Mouse (Mus musculus) embryonic facial prominence, embryonic 15.5 days (tissue): ENCODE data around the gene Dnmt3l. TPM values are rescaled to one million over a fixed set of nuclear protein-coding genes. Genes with fewer than 3 reads are reported as not detected.
"Not testable (repeated sequence)": the region's sequence is repeated elsewhere in the genome, so short reads cannot be mapped to it uniquely, and the experiment has no call there.

Source experiments
- ATAC-seq: fragments of 200-750 bp; cut with Nextera tagmentation; 2 replicates; pipeline ENCODE4 v1.8.0; 2017; ENCODE audit warnings: low read depth, moderate TSS enrichment; ENCODE audit not compliant: insufficient number of reproducible peaks, low FRiP score, low TSS enrichment
- H3K27ac ChIP-seq: fragments of 300-500 bp; sonication (generic); replicated peaks from 2 replicates; pipeline ENCODE4 v1.5.1; 2015; ENCODE audit warnings: mild to moderate bottlenecking, inconsistent platforms
- H3K27me3 ChIP-seq: fragments of 300-500 bp; sonication (generic); 2 replicates; pipeline ENCODE4 v1.6.1; 2015; ENCODE audit warnings: inconsistent platforms
- H3K36me3 ChIP-seq: fragments of 300-500 bp; sonication (generic); 2 replicates; pipeline ENCODE4 v1.6.1; 2015; ENCODE audit warnings: mild to moderate bottlenecking, inconsistent platforms
- H3K4me1 ChIP-seq: fragments of 300-500 bp; sonication (generic); 2 replicates; pipeline ENCODE4 v1.6.1; 2015; ENCODE audit warnings: inconsistent platforms
- H3K4me2 ChIP-seq: fragments of 300-500 bp; sonication (generic); replicated peaks from 2 replicates; pipeline ENCODE4 v1.6.1; 2015; ENCODE audit warnings: mild to moderate bottlenecking, inconsistent platforms
- H3K4me3 ChIP-seq: fragments of 300-500 bp; sonication (generic); replicated peaks from 2 replicates; pipeline ENCODE4 v1.5.1; 2015; ENCODE audit warnings: mild to moderate bottlenecking, inconsistent platforms
- H3K9ac ChIP-seq: fragments of 300-500 bp; sonication (generic); 2 replicates; pipeline ENCODE4 v1.6.1; 2015; ENCODE audit warnings: inconsistent platforms
- H3K9me3 ChIP-seq: fragments of 300-500 bp; sonication (generic); replicated peaks from 2 replicates; pipeline ENCODE4 v1.6.1; 2016; ENCODE audit warnings: inconsistent platforms
- WGBS: fragments of 180-500 bp; shearing (Covaris S2); methylation state at CpG from one replicate; pipeline ENCODE4 v1.1.7; 2015; 5-methylcytosine and 5-hydroxymethylcytosine counted together
- polyA plus RNA-seq: library from polyadenylated mRNA; unstranded; fragments of >200 nt; fragmentation: Nextera tagmentation; extraction: Ambion mirVana; gene quantifications from 2 replicates; pipeline ENCODE4 v1.2.1, GENCODE M21; 2015

Dnmt3l gene
- polyA plus RNA-seq, 1 experiment from 2014 or later: 0.65 TPM

- 11% methylated on average over 10 of the region's 10 CpGs for WGBS
- no peak for ATAC-seq
- peaks cover 2% of the 10 kb centered on the region; the same call in 1 of the 2 replicates for H3K36me3 ChIP-seq
- H3K27ac ChIP-seq: no peak overlapping the region
- peak overlapping the region; percentile 88 for H3K4me2 ChIP-seq
- H3K27me3 ChIP-seq: no peaks in the 10 kb centered on the region
- peak overlapping the region; percentile 89 for H3K4me3 ChIP-seq
- no peaks in the 10 kb centered on the region for H3K9me3 ChIP-seq
- no peak overlapping the region for H3K9ac ChIP-seq
- H3K4me1 ChIP-seq: peaks cover 35% of the 10 kb centered on the region
These were observed 31.4 kb upstream of the Dnmt3l start for GRCm38 (mm10) chr10:78010335-78010734.

GRCm38 (mm10) chr10:78011116-78011515, 30.6 kb upstream of the Dnmt3l start:
- H3K27me3 ChIP-seq, H3K9me3 ChIP-seq, H3K9ac ChIP-seq, H3K36me3 ChIP-seq, ATAC-seq, H3K4me2 ChIP-seq, H3K4me3 ChIP-seq, H3K27ac ChIP-seq: not testable (repeated sequence)
- 92% methylated on average over 5 of the region's 5 CpGs for WGBS
- peaks cover 30% of the 10 kb centered on the region for H3K4me1 ChIP-seq

GRCm38 (mm10) chr10:78012661-78013495, 28.9 kb upstream of the Dnmt3l start:
- ATAC-seq: no peak
- Histone ChIP-seq H3K4me3 (no peak overlapping the region), H3K36me3 (no peaks in the 10 kb centered on the region), H3K4me1 (peaks cover 13% of the 10 kb centered on the region), H3K9ac (no peak overlapping the region), H3K9me3 (no peaks in the 10 kb centered on the region), H3K27me3 (no peaks in the 10 kb centered on the region), H3K4me2 (no peak overlapping the region), H3K27ac (no peak overlapping the region)
- 89% methylated on average over 18 of the region's 18 CpGs for WGBS

GRCm38 (mm10) chr10:78015489-78015888, 26.3 kb upstream of the Dnmt3l start:
- Histone ChIP-seq H3K4me2 (no peak overlapping the region), H3K4me3 (no peak overlapping the region), H3K27ac (no peak overlapping the region), H3K9me3 (no peaks in the 10 kb centered on the region), H3K27me3 (no peaks in the 10 kb centered on the region), H3K9ac (no peak overlapping the region), H3K4me1 (no peaks in the 10 kb centered on the region), H3K36me3 (no peaks in the 10 kb centered on the region)
- 81% methylated on average over 1 of the region's 1 CpGs for WGBS
- no peak for ATAC-seq

- no peak overlapping the region for H3K4me3 ChIP-seq
- 52% methylated on average over 5 of the region's 5 CpGs for WGBS
- ATAC-seq: no peak
These were observed 25.4 kb upstream of the Dnmt3l start for GRCm38 (mm10) chr10:78016366-78016765.

GRCm38 (mm10) chr10:78018797-78019203, 22.9 kb upstream of the Dnmt3l start:
- ATAC-seq: no peak; the same call in 1 of the 2 replicates
- Histone ChIP-seq H3K9ac (no peak overlapping the region), H3K27me3 (no peaks in the 10 kb centered on the region), H3K4me3 (peak overlapping the region; percentile 29), H3K27ac (no peak overlapping the region), H3K36me3 (no peaks in the 10 kb centered on the region), H3K9me3 (no peaks in the 10 kb centered on the region), H3K4me1 (no peaks in the 10 kb centered on the region), H3K4me2 (peak overlapping the region; percentile 55)
- WGBS: 17% methylated on average over 19 of the region's 19 CpGs

More at GRCm38 (mm10) chr10:78016366-78016765, 25.4 kb upstream of the Dnmt3l start:
- Histone ChIP-seq H3K9ac (no peak overlapping the region), H3K4me1 (no peaks in the 10 kb centered on the region), H3K9me3 (no peaks in the 10 kb centered on the region), H3K36me3 (no peaks in the 10 kb centered on the region), H3K4me2 (no peak overlapping the region), H3K27ac (no peak overlapping the region), H3K27me3 (no peaks in the 10 kb centered on the region)

GRCm38 (mm10) chr10:78019291-78019690, 22.5 kb upstream of the Dnmt3l start:
- WGBS: 77% methylated on average over 4 of the region's 4 CpGs
- H3K27me3 ChIP-seq: no peaks in the 10 kb centered on the region
- no peaks in the 10 kb centered on the region for H3K9me3 ChIP-seq
- no peaks in the 10 kb centered on the region for H3K36me3 ChIP-seq
- H3K4me3 ChIP-seq: no peak overlapping the region
- ATAC-seq: peak; percentile 39; the same call in 1 of the 2 replicates
- H3K4me2 ChIP-seq: no peak overlapping the region; the same call in 1 of the 2 replicates
- H3K9ac ChIP-seq: no peak overlapping the region
- H3K4me1 ChIP-seq: no peaks in the 10 kb centered on the region
- H3K27ac ChIP-seq: no peak overlapping the region

GRCm38 (mm10) chr10:78019984-78020383, 21.8 kb upstream of the Dnmt3l start:
- not testable (repeated sequence) for H3K4me2 ChIP-seq, H3K4me1 ChIP-seq, H3K27ac ChIP-seq, H3K36me3 ChIP-seq, H3K27me3 ChIP-seq, H3K4me3 ChIP-seq, H3K9ac ChIP-seq, H3K9me3 ChIP-seq, ATAC-seq
- 94% methylated on average over 7 of the region's 11 CpGs for WGBS

GRCm38 (mm10) chr10:78025453-78025852, 16.3 kb upstream of the Dnmt3l start:
- not testable (repeated sequence) for H3K9ac ChIP-seq, ATAC-seq, H3K9me3 ChIP-seq, H3K4me2 ChIP-seq, H3K27me3 ChIP-seq, H3K4me3 ChIP-seq, H3K27ac ChIP-seq, H3K4me1 ChIP-seq, H3K36me3 ChIP-seq
- WGBS: 68% methylated on average over 6 of the region's 8 CpGs

GRCm38 (mm10) chr10:78028129-78028528, 13.6 kb upstream of the Dnmt3l start:
- no peak overlapping the region for H3K4me3 ChIP-seq
- 2% methylated on average over 5 of the region's 5 CpGs for WGBS
- no peak overlapping the region for H3K4me2 ChIP-seq
- no peaks in the 10 kb centered on the region for H3K4me1 ChIP-seq
- no peaks in the 10 kb centered on the region for H3K36me3 ChIP-seq
- H3K27ac ChIP-seq: no peak overlapping the region
- no peaks in the 10 kb centered on the region for H3K9me3 ChIP-seq
- no peaks in the 10 kb centered on the region for H3K27me3 ChIP-seq
- peak; percentile 65; the same call in 1 of the 2 replicates for ATAC-seq
- H3K9ac ChIP-seq: no peak overlapping the region

- Histone ChIP-seq H3K4me3 (no peak overlapping the region), H3K9me3 (no peaks in the 10 kb centered on the region), H3K36me3 (no peaks in the 10 kb centered on the region), H3K27me3 (no peaks in the 10 kb centered on the region), H3K27ac (no peak overlapping the region), H3K4me1 (no peaks in the 10 kb centered on the region), H3K4me2 (no peak overlapping the region), H3K9ac (no peak overlapping the region)
- WGBS: 78% methylated on average over 1 of the region's 1 CpGs
- no peak for ATAC-seq
These were observed 12.7 kb upstream of the Dnmt3l start for GRCm38 (mm10) chr10:78029080-78029479.

GRCm38 (mm10) chr10:78031987-78032386, 9.8 kb upstream of the Dnmt3l start:
- H3K4me2 ChIP-seq: no peak overlapping the region
- H3K9me3 ChIP-seq: no peaks in the 10 kb centered on the region
- no peak overlapping the region for H3K4me3 ChIP-seq
- WGBS: 75% methylated on average over 2 of the region's 2 CpGs
- no peak overlapping the region for H3K27ac ChIP-seq
- no peaks in the 10 kb centered on the region for H3K36me3 ChIP-seq
- H3K9ac ChIP-seq: no peak overlapping the region
- no peaks in the 10 kb centered on the region; the same call in 1 of the 2 replicates for H3K27me3 ChIP-seq
- no peak for ATAC-seq
- no peaks in the 10 kb centered on the region for H3K4me1 ChIP-seq
